Mouse (Mus musculus) bone marrow, adult 2 months (tissue): ENCODE measurements at regions not wholly inside any gene's neighbourhood (a gene's known extent, or its start where the extent isn't known, plus 50 kb on each side); places are given as distances from the start of the nearest gene placed in this dataset.

Experiments used
- CTCF ChIP-seq: fragments of 200-500 bp; IDR thresholded peaks from 2 replicates; pipeline ENCODE4 v1.5.1; 2011; ENCODE audit warnings: low read length, control low read depth; ENCODE audit not compliant: control insufficient read depth, insufficient read depth
- POLR2A ChIP-seq: fragments of 200-500 bp; IDR thresholded peaks from 2 replicates; pipeline ENCODE4 v1.6.1; 2011; ENCODE audit warnings: low read depth, mild to moderate bottlenecking, control low read depth, low read length, borderline replicate concordance; ENCODE audit not compliant: control insufficient read depth

DNA sequence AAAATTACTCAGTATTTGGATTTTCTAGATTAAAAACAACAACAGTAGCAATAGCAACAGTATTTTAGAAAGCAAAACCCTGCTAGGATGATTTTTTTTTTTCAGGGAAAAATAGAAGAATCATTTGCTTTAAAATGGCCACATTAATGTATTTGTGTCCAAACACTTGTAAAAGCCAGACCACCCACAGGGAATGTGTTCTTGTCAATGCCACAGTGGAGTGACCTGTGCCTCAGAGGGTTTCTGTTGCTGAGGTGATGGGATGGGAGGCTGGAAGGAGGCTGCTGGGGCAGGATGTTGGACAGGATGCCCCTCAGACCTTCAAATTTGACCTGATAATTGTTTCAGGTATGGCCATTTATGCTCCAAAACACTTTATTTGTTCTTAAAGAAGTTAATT is 178.9 kb downstream of the Tmem161b start:
- no peak for TF ChIP-seq CTCF
- no peak for TF ChIP-seq POLR2A
